Mouse (Mus musculus) left cerebral cortex, postnatal 25 days (tissue): ENCODE results near the gene Atp6v1g3. TPM values are rescaled to one million over a fixed set of nuclear protein-coding genes. Genes with fewer than 3 reads are reported as not detected.
A peak's percentile ranks its signal among the peaks of the same experiment; 100 is the strongest.

ENCODE experiments used
- DNase-seq, 2 experiments: peaks; one replicate each; pipeline ENCODE4 v3.0.0; 2022; ENCODE audit warnings: low spot score in 2 of 2, mixed read lengths in 1 of 2
- intact Hi-C: fragments of 180-260 bp; cut with DNase I; formaldehyde crosslinking; loops from one replicate; pipeline ENCODE4 v1.15.1; 2025
- total RNA-seq, 2 experiments: library from RNA; stranded (reverse); gene quantifications; 2 replicates each; pipeline ENCODE4 v1.2.3; 2021

Atp6v1g3 gene
- total RNA-seq, 2 experiments from 2014 or later: not detected

DNA sequence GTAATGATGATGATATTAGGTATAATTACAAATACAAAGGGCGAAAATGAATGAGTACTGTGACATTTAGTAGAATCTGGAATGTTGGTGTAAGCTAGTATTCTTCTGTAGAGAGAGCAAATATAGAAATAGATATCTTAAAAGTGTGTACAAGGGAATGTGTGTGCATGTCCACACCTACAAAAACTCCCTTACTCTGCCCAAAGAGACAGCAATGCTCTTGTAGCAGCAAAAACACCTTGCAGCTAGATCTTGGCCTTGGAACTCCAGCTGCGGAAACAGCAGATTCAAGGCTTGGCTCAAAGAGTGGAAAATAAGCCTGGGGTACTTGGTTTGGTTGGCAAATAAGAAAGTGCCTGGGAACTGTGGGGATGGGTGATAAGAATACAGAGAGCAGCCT lies 57.0 kb downstream of the Atp6v1g3 start:
- DNase-seq: no peak
- intact Hi-C loops: no loop called here

DNA sequence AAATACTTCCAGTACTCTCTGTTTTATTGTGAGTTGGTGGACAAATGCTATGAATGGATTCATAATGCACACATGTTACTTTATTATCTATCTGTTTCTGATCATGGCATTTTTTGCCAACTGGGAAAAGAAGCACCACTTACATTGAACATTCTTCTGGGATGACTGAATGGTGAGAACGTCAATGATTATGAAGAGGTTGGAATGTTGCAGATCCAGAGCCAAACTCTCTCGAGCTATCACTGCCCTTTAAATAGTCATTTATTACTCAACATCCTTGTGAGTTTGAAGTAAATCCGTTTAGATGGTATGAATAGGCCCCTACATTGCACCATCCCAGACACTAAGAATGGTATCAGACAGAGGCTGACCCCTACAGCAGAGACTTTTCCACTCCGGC lies 58.1 kb downstream of the Atp6v1g3 start:
- intact Hi-C loops: no loop called here
- DNase-seq: no peak

DNA sequence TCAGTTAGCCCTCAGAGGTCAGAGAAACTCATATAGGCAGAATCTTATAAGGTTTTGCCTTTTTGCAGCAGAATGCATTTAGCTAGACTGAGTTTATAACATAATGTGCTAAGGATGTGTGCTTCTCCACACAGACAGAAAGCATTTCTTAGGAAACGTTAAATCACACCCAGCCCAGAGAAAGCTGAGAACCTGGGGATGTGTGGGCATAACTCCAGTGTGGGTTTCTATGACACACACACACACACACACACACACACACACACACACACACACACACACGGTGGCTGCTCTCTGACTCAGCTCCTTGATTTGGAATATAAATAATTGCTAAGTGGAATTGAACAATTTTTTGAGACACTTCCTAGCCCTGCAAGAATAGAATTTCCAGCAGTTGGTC lies 61.2 kb downstream of the Atp6v1g3 start:
- DNase-seq: peak; percentile 26 to 80
- intact Hi-C loops: no loop called here

DNA sequence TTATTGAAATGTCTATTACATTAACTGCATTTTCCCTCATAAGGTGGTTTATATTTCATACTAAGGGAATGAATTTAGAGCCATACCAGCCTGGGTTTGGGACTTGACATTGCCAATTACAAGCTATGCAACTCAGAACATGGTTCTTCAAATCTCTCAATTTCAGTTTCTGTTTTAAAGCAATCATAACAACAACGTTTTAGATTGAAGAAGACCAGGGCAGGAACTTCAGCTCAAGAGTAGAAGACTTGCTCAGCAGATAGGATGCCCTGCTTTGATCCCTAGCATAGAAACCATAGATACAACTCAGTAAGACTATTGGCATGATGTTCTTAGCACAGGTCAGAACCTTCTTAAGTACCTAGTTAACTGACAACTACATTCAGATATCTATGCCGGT lies 63.9 kb downstream of the Atp6v1g3 start:
- intact Hi-C loops: no loop called here
- DNase-seq: no peak

Other genes starting within 250 kb of the Atp6v1g3 start
- gene Ptprc, start 98.0 kb upstream of the Atp6v1g3 start, total RNA-seq: 1 to 10 TPM; 2.4 to 2.6 TPM